Mouse (Mus musculus) C2C12 (cell line): ENCODE data around the gene G3bp1. TPM values are rescaled to one million over a fixed set of nuclear protein-coding genes. Genes with fewer than 3 reads are reported as not detected.

Experiments
- H3K27me3 ChIP-seq: one replicate; pipeline ENCODE4 v1.6.1; 2011; ENCODE audit not compliant: control insufficient read depth, insufficient read depth, insufficient read length
- H3K36me3 ChIP-seq: one replicate; pipeline ENCODE4 v1.6.1; 2011; ENCODE audit not compliant: control insufficient read depth, insufficient read depth
- H3K4me3 ChIP-seq: one replicate; pipeline ENCODE4 v1.5.1; 2011; ENCODE audit warnings: mild to moderate bottlenecking, control low read depth; ENCODE audit not compliant: poor library complexity, insufficient read depth, severe bottlenecking
- H3K79me2 ChIP-seq: one replicate; pipeline ENCODE4 v1.6.1; 2011; ENCODE audit not compliant: control insufficient read depth, insufficient read depth
- H3K79me3 ChIP-seq: one replicate; pipeline ENCODE4 v1.6.1; 2011; ENCODE audit warnings: low read depth, control low read depth
- H3ac ChIP-seq: one replicate; pipeline ENCODE3; 2011; ENCODE audit warnings: low read depth; ENCODE audit not compliant: control insufficient read depth, insufficient read length
- CEBPB ChIP-seq: IDR thresholded peaks from one replicate; pipeline ENCODE4 v1.6.1; 2011; ENCODE audit warnings: low read depth, mild to moderate bottlenecking, control low read depth, moderate library complexity
- CTCF ChIP-seq: IDR thresholded peaks from one replicate; pipeline ENCODE4 v1.5.1; 2011; ENCODE audit not compliant: control insufficient read depth, insufficient read depth, insufficient read length
- FOSL1 ChIP-seq: IDR thresholded peaks from one replicate; pipeline ENCODE4 v1.8.0; 2011; ENCODE audit warnings: mild to moderate bottlenecking, low read length; ENCODE audit not compliant: poor library complexity, insufficient read depth, severe bottlenecking
- MAX ChIP-seq: IDR thresholded peaks from one replicate; pipeline ENCODE4 v1.6.1; 2011; ENCODE audit warnings: mild to moderate bottlenecking, control low read depth
- MYOD1 ChIP-seq: IDR thresholded peaks from one replicate; pipeline ENCODE4 v1.6.1; 2011; ENCODE audit warnings: low read depth; ENCODE audit not compliant: control insufficient read depth, insufficient read length
- MYOG ChIP-seq: IDR thresholded peaks from one replicate; pipeline ENCODE4 v1.6.1; 2011; ENCODE audit not compliant: control insufficient read depth, insufficient read length; ENCODE audit errors: extremely low read depth
- USF1 ChIP-seq: IDR thresholded peaks from one replicate; pipeline ENCODE4 v1.6.1; 2011; ENCODE audit warnings: low read depth, mild to moderate bottlenecking, control low read depth, moderate library complexity
- polyA plus RNA-seq: library from polyadenylated mRNA; unstranded; fragments of >200 nt; fragmentation: generic; extraction: Trizol; gene quantifications from one replicate; pipeline ENCODE4 v1.2.1, GENCODE M21; 2012; ENCODE audit warnings: missing spikeins

G3bp1 gene
- polyA plus RNA-seq, 1 experiment, result 82.5 TPM

DNA sequence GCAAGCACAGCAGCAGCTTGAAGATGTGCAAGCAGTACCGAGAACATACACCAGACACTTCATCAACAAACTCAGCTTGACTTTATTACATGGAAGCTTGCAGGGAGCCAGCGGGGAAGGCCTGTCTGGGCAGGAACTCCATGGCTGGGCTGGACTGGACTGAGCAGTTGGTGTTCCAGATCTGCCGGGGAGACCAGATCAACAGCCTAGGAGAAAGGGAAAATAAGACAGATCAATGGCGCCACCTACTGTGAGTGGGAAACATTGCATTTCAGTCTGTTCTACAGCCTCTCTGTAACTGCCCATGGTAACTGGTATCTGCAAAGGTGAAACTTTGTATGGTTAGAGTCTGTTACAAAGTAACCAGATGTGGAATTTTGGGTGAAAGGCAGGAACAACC, 22.9 kb upstream of the G3bp1 start:
- Histone ChIP-seq H3ac (no peak overlapping the region), H3K79me2 (no peaks in the 10 kb centered on the region), H3K79me3 (no peaks in the 10 kb centered on the region), H3K36me3 (peaks cover 56% of the 10 kb centered on the region), H3K27me3 (no peaks in the 10 kb centered on the region), H3K4me3 (no peak overlapping the region)
- TF ChIP-seq MYOG (no peak), USF1 (no peak), CTCF (peak; percentile 87)

- TF ChIP-seq MYOG (no peak), CEBPB (no peak), USF1 (no peak), FOSL1 (no peak)
- no peak overlapping the region for H3ac ChIP-seq
- H3K4me3 ChIP-seq, result no peak overlapping the region
- peaks cover 2% of the 10 kb centered on the region for H3K79me3 ChIP-seq
- H3K36me3 ChIP-seq, result peaks cover 61% of the 10 kb centered on the region
- peaks cover 20% of the 10 kb centered on the region for H3K79me2 ChIP-seq
- H3K27me3 ChIP-seq, result no peaks in the 10 kb centered on the region
Observed at GRCm38 (mm10) chr11:55449531-55449930, 20.0 kb upstream of the G3bp1 start.

GRCm38 (mm10) chr11:55450311-55450710, 19.2 kb upstream of the G3bp1 start:
- H3K36me3 ChIP-seq, result peaks cover 56% of the 10 kb centered on the region

GRCm38 (mm10) chr11:55453640-55454039, 15.8 kb upstream of the G3bp1 start:
- Histone ChIP-seq H3K79me3 (peaks cover 19% of the 10 kb centered on the region), H3K27me3 (no peaks in the 10 kb centered on the region), H3K4me3 (no peak overlapping the region), H3K79me2 (peaks cover 56% of the 10 kb centered on the region), H3ac (no peak overlapping the region), H3K36me3 (peaks cover 40% of the 10 kb centered on the region)
- TF ChIP-seq MYOG (no peak), FOSL1 (no peak), MYOD1 (no peak), USF1 (no peak), MAX (no peak), CEBPB (no peak), CTCF (no peak)

More at GRCm38 (mm10) chr11:55450311-55450710, 19.2 kb upstream of the G3bp1 start:
- no peak overlapping the region for H3ac ChIP-seq
- no peak overlapping the region for H3K4me3 ChIP-seq
- no peak for TF ChIP-seq USF1
- TF ChIP-seq CTCF, result no peak
- no peak for TF ChIP-seq MYOD1
- TF ChIP-seq MAX, result no peak
- TF ChIP-seq FOSL1, result no peak
- TF ChIP-seq MYOG, result no peak
- no peak for TF ChIP-seq CEBPB
- H3K79me2 ChIP-seq, result peaks cover 28% of the 10 kb centered on the region
- no peaks in the 10 kb centered on the region for H3K27me3 ChIP-seq
- H3K79me3 ChIP-seq, result peaks cover 4% of the 10 kb centered on the region

GRCm38 (mm10) chr11:55455166-55455565, 14.3 kb upstream of the G3bp1 start:
- H3K36me3 ChIP-seq, result peaks cover 25% of the 10 kb centered on the region
- no peak for TF ChIP-seq USF1
- TF ChIP-seq FOSL1, result no peak
- no peak for TF ChIP-seq MAX
- no peak for TF ChIP-seq CEBPB
- TF ChIP-seq MYOG, result no peak
- no peak for TF ChIP-seq MYOD1
- no peak for TF ChIP-seq CTCF
- peaks cover 34% of the 10 kb centered on the region for H3K79me3 ChIP-seq
- peaks cover 71% of the 10 kb centered on the region for H3K79me2 ChIP-seq
- H3K27me3 ChIP-seq, result no peaks in the 10 kb centered on the region
- H3ac ChIP-seq, result no peak overlapping the region
- no peak overlapping the region for H3K4me3 ChIP-seq

DNA sequence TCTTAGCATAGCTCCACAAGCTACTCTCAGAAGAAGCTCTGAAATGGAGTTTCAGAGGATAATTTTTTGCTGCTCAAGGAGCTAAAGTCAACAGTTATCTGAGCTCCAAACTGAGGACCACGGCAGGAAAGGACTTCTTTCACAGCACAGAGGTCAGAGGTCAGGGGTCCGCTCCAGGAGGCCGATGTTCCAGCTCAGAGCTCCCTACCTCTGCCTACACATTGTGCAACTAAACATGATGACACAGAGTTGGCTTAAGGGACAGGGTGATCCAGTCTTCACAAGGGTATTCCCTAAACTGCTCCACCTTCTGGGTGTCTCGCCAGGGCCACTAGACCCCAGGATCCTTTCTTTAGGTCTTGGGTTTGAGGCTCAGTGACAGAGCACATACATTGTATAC, 11.0 kb upstream of the G3bp1 start:
- Histone ChIP-seq H3K79me2 (peaks cover 65% of the 10 kb centered on the region), H3K4me3 (no peak overlapping the region), H3K36me3 (no peaks in the 10 kb centered on the region), H3K79me3 (peaks cover 35% of the 10 kb centered on the region), H3K27me3 (no peaks in the 10 kb centered on the region), H3ac (no peak overlapping the region)
- TF ChIP-seq MYOD1 (no peak), MAX (no peak), CEBPB (no peak), FOSL1 (no peak), MYOG (no peak), CTCF (no peak), USF1 (no peak)
